Mouse (Mus musculus) stomach, postnatal 0 days (tissue): Measurements from ENCODE around the gene Ggnbp2.

Experiments
- CTCF ChIP-seq: IDR thresholded peaks from 2 replicates; pipeline ENCODE4 v1.5.1; 2016; ENCODE audit warnings: antibody characterized with exemption, low read depth, mild to moderate bottlenecking, moderate library complexity
- EP300 ChIP-seq: optimal IDR thresholded peaks from 2 replicates; pipeline ENCODE3; 2016; ENCODE audit warnings: antibody characterized with exemption

GRCm38 (mm10) chr11:84871548-84872069 lies 992 bp upstream of the Ggnbp2 start:
- no peak for TF ChIP-seq EP300
- no peak for TF ChIP-seq CTCF
